Mouse (Mus musculus): ENCODE measurements around the gene Nucb2.
A peak's percentile ranks its signal among the peaks of the same experiment; 100 is the strongest.

DNA sequence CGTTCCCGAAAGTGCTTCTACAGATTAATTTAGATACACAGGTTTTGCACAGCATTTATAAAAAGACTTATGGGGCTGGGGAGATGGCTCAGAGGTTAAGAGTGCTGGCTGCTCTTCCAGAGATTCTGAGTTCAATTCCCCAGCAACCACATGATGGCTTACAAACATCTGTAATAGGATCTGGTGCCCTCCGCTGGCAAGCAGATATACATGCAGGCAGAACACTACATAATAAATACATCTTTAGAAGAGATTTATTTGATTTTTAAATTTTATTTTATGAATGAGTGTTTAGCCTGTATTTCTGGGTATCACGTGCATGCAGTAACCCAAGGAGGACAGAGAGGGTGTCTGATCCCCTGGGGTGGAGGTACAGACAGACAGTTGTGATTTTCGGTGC is 9.9 kb downstream of the Nucb2 start:
- TF ChIP-seq NRF1 (IDR thresholded peaks at IDR 0.05; ENCODE audit: low read depth, low read length) (no peak), CTCF (conservative IDR thresholded peaks at IDR 0.05 in 1 of 2, IDR thresholded peaks at IDR 0.05 in 1 of 2; ENCODE audit: low read depth in 2 of 2, low read length in 2 of 2) (peak in 1 of 2 experiments; percentile 79; a peak in 2 of 4 replicates), POLR2A (IDR thresholded peaks at IDR 0.05; ENCODE audit: low read depth, low read length) (no peak), SMC3 (IDR thresholded peaks at IDR 0.05; ENCODE audit: low read depth, low read length) (peak; percentile 73), ELF1 (IDR thresholded peaks at IDR 0.05; ENCODE audit: low read depth, low read length) (no peak)

All from CH12.LX (cell line).